Mouse (Mus musculus) gastrocnemius, adult 8-10 months (tissue): ENCODE measurements around the gene Lhx5. TPM values are rescaled to one million over a fixed set of nuclear protein-coding genes. Genes with fewer than 3 reads are reported as not detected.

Source experiments
- DNase-seq, 2 experiments: peaks; one replicate each; pipeline ENCODE4 v3.0.0; 2022; ENCODE audit warnings: low spot score in 2 of 2
- total RNA-seq, 4 experiments: library from RNA; stranded (reverse); gene quantifications; 2 replicates each; pipeline ENCODE4 v1.2.4; 2022

Gene Lhx5
- total RNA-seq, 4 experiments from 2014 or later, result not detected

DNA sequence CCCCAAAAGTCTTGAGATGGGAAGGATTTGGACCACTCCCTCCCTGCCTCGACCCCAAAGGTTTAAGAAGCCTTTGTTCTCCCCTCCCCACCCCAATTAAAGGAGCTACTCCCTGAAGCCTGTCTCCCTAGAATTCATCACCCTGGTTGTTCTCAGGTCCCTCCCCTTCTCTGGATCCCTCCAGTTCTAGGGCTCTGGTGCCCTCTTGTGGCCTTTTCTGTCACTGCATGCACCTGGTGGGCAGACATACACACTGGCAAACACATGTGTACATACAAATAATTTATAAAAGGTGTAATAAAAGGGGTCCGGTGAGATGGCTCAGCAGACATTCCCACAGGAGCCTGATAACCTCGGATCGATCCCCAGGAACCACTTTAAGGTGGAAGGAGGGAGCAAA lies 32.8 kb downstream of the Lhx5 start:
- no peak for DNase-seq

DNA sequence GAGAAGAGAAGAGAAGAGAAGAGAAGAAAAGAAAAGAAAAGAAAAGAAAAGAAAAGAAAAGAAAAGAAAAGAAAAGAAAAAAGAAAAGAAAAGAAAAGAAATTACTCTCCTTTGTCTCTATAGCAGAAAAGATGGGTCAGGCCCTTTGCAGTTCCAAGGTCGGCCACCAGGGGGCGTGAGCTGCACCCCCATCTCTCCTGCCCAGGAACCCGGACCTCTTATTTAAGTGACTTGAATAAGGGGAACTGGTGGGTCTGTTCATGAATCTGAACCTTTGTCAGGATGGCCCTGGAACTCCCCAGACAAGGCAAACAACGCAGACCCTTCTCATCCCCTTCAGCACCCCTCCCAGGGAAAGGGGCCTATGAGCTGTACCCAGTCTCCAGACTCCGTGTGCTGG lies 33.6 kb downstream of the Lhx5 start:
- no peak for DNase-seq

- no peak for DNase-seq
Observed at GRCm38 (mm10) chr5:120465860-120466259, 34.4 kb downstream of the Lhx5 start.

DNA sequence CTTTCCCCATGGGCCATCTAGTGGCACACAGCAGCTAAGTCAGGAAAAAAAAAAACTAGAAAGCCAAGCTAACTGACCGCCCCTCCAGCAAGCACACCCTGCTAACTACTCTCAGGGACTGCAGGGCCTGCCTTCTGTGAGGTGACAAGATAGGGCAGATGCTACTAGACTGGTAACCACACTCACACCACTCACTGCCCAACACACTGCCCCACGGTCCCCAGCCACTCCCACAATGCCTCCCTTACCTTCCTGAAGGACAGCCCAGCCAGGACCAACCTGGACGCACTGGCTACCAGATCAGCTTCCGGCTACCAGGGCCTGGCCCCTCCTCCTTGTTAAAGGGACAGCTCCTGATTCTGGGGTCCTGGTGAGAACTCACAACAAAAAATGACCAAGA lies 35.5 kb downstream of the Lhx5 start:
- no peak for DNase-seq

DNA sequence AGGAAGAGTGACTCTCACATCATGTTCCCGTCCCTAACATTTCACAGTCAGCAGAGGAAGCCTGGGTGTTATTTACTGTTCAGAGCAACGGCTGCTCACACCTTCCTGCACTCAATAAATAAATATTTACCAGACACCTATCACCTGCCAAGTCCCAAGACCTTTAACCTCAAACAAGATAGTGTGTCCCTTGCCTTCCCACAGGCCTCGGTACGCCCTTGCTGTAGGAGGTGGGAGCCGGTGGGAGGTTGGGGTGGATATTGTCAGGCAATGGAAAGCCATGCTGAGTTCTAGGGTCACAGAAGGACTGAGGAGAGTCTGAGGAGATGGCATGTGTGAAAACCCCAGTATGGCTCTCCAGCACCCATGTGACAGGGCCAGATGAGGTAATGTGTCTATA lies 36.8 kb downstream of the Lhx5 start:
- DNase-seq, result no peak

- DNase-seq, result no peak
Observed at GRCm38 (mm10) chr5:120468830-120469229, 37.3 kb downstream of the Lhx5 start.

DNA sequence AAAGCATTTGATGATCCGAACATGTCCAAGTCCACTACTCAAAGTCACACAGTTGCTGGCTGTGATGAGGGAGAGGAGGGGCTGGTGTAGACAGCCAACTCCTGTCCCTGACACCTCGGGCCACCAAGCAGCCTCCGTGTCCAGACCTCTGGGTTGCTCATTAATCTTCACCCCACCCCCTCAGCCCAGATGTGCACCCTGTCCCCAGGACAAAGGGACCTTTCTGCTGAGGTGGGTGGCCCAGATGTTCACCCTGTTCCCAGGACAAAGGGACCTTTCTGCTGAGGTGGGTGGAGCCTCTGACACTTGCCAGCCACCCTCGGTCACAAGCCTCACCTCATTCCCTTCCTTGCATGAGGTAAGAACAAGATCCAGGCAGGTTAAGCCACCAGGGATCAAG lies 40.0 kb downstream of the Lhx5 start:
- DNase-seq, result no peak

- DNase-seq, result no peak
Observed at GRCm38 (mm10) chr5:120472770-120473169, 41.3 kb downstream of the Lhx5 start, which contains the start of gene Sdsl. TSS of gene Sdsl (minus strand) at chr5:120472810.

- no peak for DNase-seq
Observed at GRCm38 (mm10) chr5:120473361-120473760, 41.9 kb downstream of the Lhx5 start.

DNA sequence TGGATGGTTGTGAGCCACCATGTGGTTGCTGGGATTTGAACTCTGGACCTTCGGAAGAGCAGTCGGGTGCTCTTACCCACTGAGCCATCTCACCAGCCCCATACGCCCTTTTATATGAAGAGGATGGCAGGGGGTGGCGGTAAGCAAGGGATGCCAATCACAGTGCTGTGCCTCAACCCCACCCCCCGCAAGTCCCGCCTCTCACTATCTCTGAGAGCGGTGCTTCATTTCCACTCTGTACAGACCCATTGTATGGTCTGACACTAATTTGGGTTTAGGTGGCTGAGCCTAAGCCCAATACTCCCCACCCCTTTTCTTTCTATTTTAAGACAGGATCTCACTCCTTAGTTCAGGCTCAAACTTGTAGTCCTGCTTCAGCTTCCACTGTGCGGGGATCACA lies 44.4 kb downstream of the Lhx5 start:
- DNase-seq, result no peak

GRCm38 (mm10) chr5:120476296-120476695 lies 44.8 kb downstream of the Lhx5 start, which contains the start of gene Sds:
TSS of gene Sds (plus strand) at chr5:120476526.
- no peak for DNase-seq

DNA sequence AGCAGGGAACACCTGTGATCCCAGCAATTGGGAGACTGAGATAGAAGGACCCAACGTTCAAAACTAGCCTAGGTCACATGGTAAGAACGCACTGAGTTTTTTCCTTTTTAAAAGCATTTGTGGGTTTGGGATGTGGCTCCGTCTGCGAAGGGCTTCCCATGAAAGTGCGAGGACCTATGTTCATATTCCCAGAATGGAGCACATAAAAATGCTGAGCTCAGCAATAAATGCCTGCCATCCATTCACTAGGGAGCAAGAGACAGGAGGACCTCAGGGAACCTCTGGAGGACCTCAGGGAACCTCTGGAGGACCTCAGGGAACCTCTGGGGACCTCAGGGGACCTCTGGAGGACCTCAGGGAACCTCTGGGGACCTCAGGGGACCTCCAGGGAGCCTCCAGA lies 46.5 kb downstream of the Lhx5 start:
- DNase-seq, result no peak

DNA sequence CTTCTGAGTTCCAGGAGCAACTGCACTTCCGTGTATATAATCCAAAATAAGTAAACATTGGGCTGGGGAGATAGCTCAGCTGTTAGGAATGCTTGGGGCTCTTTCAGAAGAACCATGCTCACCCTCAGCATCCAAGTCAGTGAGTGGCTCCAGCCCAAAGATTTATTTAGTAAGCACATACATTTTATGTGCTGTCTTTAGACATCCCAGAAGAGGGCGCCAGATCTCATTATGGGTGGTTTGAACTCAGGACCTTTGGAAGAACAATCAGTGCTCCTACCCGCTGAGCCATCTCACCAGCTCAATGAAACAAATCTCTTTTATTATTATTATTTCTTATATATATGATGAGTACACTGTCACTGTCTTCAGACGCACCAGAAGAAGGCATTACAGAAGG lies 48.0 kb downstream of the Lhx5 start:
- DNase-seq, result no peak

- DNase-seq, result no peak
Observed at GRCm38 (mm10) chr5:120481205-120481604, 49.7 kb downstream of the Lhx5 start.

GRCm38 (mm10) chr5:120483399-120483798 lies 51.9 kb downstream of the Lhx5 start:
- no peak for DNase-seq

DNA sequence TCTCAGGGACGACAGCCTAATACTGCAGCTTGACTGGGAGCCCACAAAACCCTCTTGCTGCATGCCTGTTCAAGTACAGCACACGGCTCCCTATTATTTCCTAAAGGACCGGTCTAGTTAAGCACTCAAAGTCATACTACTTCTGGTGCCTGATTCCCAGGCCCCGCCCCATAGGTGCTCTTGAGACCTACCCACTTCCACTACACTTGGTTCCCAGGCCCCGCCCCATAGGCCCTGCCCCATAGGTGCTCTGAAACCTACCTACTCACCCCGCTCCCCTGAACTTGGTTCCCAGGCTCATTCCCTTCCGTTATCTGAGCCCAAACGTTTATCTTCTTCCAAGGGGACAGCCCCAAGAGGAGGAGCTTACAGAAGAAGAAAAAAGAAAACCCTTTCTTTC lies 56.3 kb downstream of the Lhx5 start:
- DNase-seq, result no peak

- DNase-seq, result peak in 1 of 2 experiments; percentile 49
Observed at GRCm38 (mm10) chr5:120490679-120491192, 59.2 kb downstream of the Lhx5 start.

Other genes with a start within 250 kb of the Lhx5 start
- under 1 TPM; 0.32 to 0.73 (median 0.66) TPM for gene Sdsl, start 41.1 kb downstream of the Lhx5 start, total RNA-seq
- under 1 TPM; 0.45 to 0.99 (median 0.60) TPM for gene Sds, start 44.8 kb downstream of the Lhx5 start, total RNA-seq
- 10 to 100 TPM; 40.5 to 44.7 (median 42.1) TPM for gene Plbd2, start 71.9 kb downstream of the Lhx5 start, total RNA-seq
- gene Slc8b1, start 79.5 kb downstream of the Lhx5 start, total RNA-seq, result 10 to 100 TPM in 1 of 4 experiments, 1 to 10 TPM in 3; 6.0 to 10.7 (median 6.5) TPM
- 10 to 100 TPM; 39.3 to 42.7 (median 41.5) TPM for gene Tpcn1, start 157.0 kb downstream of the Lhx5 start, total RNA-seq
- not detected for gene Iqcd, start 157.3 kb downstream of the Lhx5 start, total RNA-seq
- 1 to 10 TPM; 4.9 to 8.3 (median 6.4) TPM for gene Rita1, start 180.9 kb downstream of the Lhx5 start, total RNA-seq
- 10 to 100 TPM; 16.7 to 19.7 (median 17.3) TPM for gene Ddx54, start 181.0 kb downstream of the Lhx5 start, total RNA-seq
- not detected for gene Cfap73, start 202.5 kb downstream of the Lhx5 start, total RNA-seq
- not detected for gene Rasal1, start 217.1 kb downstream of the Lhx5 start, total RNA-seq